Mouse (Mus musculus) liver, embryonic 14.5 days (tissue): Measurements from ENCODE around the gene Ccdc85b.

ENCODE experiments used
- CTCF ChIP-seq: IDR thresholded peaks from 2 replicates; pipeline ENCODE4 v1.5.1; 2016; ENCODE audit warnings: antibody characterized with exemption, low read depth, control low read depth
- EP300 ChIP-seq: IDR thresholded peaks from 2 replicates; pipeline ENCODE4 v1.6.1; 2016; ENCODE audit warnings: antibody characterized with exemption, low read depth

DNA sequence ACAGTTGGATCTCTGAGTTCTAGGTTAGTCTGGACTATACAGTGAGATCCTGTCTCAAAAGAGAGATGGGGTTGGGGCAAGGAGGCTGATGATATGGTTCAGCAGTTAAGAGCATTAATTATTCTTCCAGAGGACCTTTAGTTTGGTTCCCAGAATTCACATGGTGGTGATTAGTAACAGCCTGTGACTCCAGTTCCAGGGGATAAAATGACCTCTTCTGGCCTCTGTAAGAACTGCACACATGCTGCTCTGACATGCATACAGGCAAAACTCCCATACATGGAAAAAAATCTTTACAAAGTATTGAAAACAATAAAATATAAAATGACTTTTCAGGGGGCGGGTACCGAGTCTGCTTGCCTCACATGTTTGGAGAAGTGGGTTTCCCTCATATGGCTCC lies 29.6 kb downstream of the Ccdc85b start:
- TF ChIP-seq CTCF (peak; percentile 47; the same call in 1 of the 2 replicates), EP300 (no peak)
